Mouse (Mus musculus): ENCODE data around the gene Tmc8.

DNA sequence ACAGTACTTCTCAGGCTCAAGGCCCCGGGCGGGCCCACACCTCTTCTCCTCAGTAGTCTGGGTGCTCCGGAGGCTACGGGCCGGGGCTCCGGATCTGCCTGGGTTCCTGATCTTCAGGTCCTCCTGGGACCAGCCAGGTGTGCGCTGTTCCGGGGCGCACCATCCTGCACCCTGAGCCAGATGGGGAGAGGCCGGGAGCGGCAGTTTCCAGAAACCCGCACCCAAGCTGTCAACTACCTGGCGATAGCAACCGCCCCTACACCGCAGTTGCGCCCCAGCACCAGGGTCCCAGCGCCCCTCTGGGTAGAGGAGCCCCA, 1.7 kb upstream of the Tmc8 start:
- TF ChIP-seq FLI1 (IDR thresholded peaks at IDR 0.05; ENCODE audit: low read length) (no peak), GATA1 (IDR thresholded peaks at IDR 0.05; ENCODE audit: borderline replicate concordance, low read length) (no peak)

Measured in megakaryocyte, embryonic 14.5 days (primary cell).